ENCODE assay signal across 8 mouse cellular contexts in the genomic region with DNA sequence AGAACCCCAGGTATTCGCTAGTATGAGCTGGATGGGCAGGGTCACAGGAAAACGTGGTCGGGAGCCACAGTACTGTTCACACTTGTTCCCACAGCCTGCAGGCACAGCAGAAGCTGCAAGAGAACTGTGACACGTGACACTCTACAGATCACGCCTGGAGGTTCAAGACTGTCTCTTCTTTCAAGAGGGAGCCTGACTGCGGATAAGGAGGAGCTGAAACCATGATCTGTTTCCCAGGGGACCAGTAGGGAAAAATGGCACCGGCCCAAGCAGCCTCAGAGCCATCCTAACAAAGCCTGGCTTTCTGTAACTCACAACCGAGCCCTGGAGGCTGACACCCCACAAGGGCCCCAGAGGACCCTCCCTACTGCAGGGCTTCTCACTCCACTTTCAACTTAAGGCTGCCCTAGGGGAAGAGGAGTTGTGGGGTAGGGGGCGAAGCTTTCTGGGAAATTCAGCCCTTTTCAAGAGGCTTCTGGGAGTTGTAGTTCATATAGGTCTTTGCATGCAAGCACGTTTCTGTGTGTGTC. TPM values are rescaled to one million over a fixed set of nuclear protein-coding genes. Genes with fewer than 3 reads are reported as not detected.
A peak's percentile ranks its signal among the peaks of the same experiment; 100 is the strongest.
DNase-seq lines count a peak whose midpoint lies in the region; ATAC-seq and TF ChIP-seq lines count a peak whose summit lies in the region.

No protein-coding gene starts in this region.

- peak; percentile 44 to 80 for DNase-seq in adrenal gland, adult (ENCODE audit: inconsistent age in 2 of 2, low spot score in 1 of 2)
- no peak for DNase-seq in adrenal gland, postnatal 4 days (ENCODE audit: low spot score in 2 of 2)
- DNase-seq in brain, embryonic 14.5 days (ENCODE audit: low read depth): peak; percentile 87
- peak; percentile 2 for DNase-seq in heart, postnatal 25 days (ENCODE audit: low spot score)
- DNase-seq in layer of hippocampus, adult 9-11 months: peak; percentile 38
- peak; percentile 54 for DNase-seq in right cerebral cortex, postnatal 25 days

- H3K9me3 ChIP-seq in forebrain, embryonic 13.5 days (replicated peaks): no peaks in the 10 kb centered on the region

- peak overlapping the region; percentile 63 for H3K9ac ChIP-seq in forebrain, embryonic 13.5 days

- peak; percentile 91 for ATAC-seq in forebrain, embryonic 13.5 days
- peak; percentile 63 for ATAC-seq in megakaryocyte, adult 5-6 weeks (ENCODE audit: poor library complexity, severe bottlenecking)

- peaks cover 22% of the 10 kb centered on the region for H3K4me1 ChIP-seq in forebrain, embryonic 13.5 days

- intact Hi-C loops in heart, postnatal 25 days (cut with DNase I): no loop called here

- WGBS in forebrain, embryonic 13.5 days: 15% methylated on average over 10 of the region's 10 CpGs

- TF ChIP-seq CTCF in brain, embryonic 14.5 days (IDR thresholded peaks at IDR 0.05; ENCODE audit: borderline replicate concordance, extremely low read depth, insufficient read depth, insufficient read length): no peak

- no peak for TF ChIP-seq POLR2A in brain, embryonic 14.5 days (IDR thresholded peaks at IDR 0.05; ENCODE audit: borderline replicate concordance, extremely low read depth, insufficient read depth, insufficient read length, poor library complexity, severe bottlenecking)

- peak overlapping the region; percentile 39 for H3K4me3 ChIP-seq in forebrain, embryonic 13.5 days

- H3K4me2 ChIP-seq in forebrain, embryonic 13.5 days: peak overlapping the region; percentile 64

- H3K27ac ChIP-seq in forebrain, embryonic 13.5 days: peak overlapping the region; percentile 35; the same call in 1 of the 2 replicates

- H3K36me3 ChIP-seq in forebrain, embryonic 13.5 days (ENCODE audit: poor library complexity, severe bottlenecking): no peaks in the 10 kb centered on the region

- no peaks in the 10 kb centered on the region for H3K27me3 ChIP-seq in forebrain, embryonic 13.5 days

RNA-seq across cellular contexts. Expression of gene Zbtb38, which starts 42.8 kb away (rescaled TPM):
- total RNA-seq in adrenal gland, postnatal 4 days (2021): 10 to 100 TPM; 42.8 to 43.1 TPM
- polyA plus RNA-seq in brain, embryonic 14.5 days (2012; rRNA removed): 8.3 and 15.0 TPM in 2 replicates
- polyA plus RNA-seq in forebrain, embryonic 13.5 days (2015; fragmentation: Nextera tagmentation; extraction: Ambion mirVana): 30.5 and 30.8 TPM in 2 replicates
- 10 to 100 TPM; 32.5 to 37.7 TPM for total RNA-seq in heart, postnatal 25 days (2021)
- 13.6 and 18.9 TPM in 2 replicates for total RNA-seq in megakaryocyte, adult 5-6 weeks (2015)
- 18.7 and 19.8 TPM in 2 replicates for total RNA-seq in megakaryocyte, adult 5-6 weeks (2017)

Comparison
In these comparisons a context has a peak if more than half of its experiments do, and no peak if none do; other contexts are left out.
1. DNase-seq: peak in adrenal gland, adult (2 of 2), brain, embryonic 14.5 days (single experiment), heart, postnatal 25 days (single experiment), layer of hippocampus, adult 9-11 months (single experiment) and right cerebral cortex, postnatal 25 days (single experiment); none in adrenal gland, postnatal 4 days (0 of 2).